Mouse (Mus musculus): Measurements from ENCODE around the gene Unc119b.
A peak's percentile ranks its signal among the peaks of the same experiment; 100 is the strongest.
"Not testable (repeated sequence)": the region's sequence is repeated elsewhere in the genome, so short reads cannot be mapped to it uniquely, and the experiment has no call there.

The Unc119b gene

GRCm38 (mm10) chr5:115140726-115141125 lies 6.0 kb upstream of the Unc119b start:
- no peak for DNase-seq (ENCODE audit: inconsistent age in 2 of 2, low spot score in 1 of 2)

DNA sequence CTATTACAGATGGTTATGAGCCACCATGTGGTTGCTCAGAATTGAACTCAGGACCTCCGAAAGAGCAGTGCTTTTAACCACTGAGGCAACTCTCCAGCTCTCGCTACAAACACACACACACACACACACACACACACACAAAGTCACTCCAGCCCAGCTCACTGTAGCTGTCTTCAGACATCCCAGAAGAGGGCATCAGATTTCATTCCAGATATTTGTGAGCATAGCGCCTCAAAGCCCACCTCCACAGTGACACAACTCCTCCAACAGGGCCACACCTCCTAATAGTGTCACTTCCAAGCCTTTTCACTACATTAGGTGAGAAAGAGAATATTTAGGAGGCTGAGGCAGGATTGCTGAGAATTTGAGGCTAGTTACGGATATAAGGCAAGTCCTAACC lies 4.3 kb upstream of the Unc119b start:
- no peak for DNase-seq (ENCODE audit: inconsistent age in 2 of 2, low spot score in 1 of 2)

- DNase-seq (ENCODE audit: inconsistent age in 2 of 2, low spot score in 1 of 2), result no peak
These were observed 1.3 kb downstream of the Unc119b start for GRCm38 (mm10) chr5:115133358-115134066.

DNA sequence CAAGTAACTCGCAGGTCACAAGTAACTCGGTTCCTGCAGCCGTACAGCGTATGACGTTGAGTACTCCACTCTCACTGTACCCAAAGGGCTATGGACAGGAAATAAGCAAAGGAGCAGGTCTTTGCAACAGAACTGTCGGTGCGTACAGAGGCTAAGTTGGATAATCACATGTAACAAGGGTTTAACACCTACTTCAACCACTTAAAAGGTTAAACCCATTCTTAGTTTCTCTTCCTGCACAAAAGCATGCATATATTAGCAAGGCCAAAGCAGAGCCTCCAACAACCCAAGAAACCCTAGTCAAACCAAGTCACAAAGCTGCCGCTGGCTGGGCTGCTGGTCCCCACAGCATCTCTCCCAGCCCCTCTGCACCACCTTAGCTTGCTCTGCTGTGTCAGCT lies 2.3 kb downstream of the Unc119b start:
- DNase-seq (ENCODE audit: inconsistent age in 2 of 2, low spot score in 1 of 2), result no peak

GRCm38 (mm10) chr5:115129328-115129727 lies 5.4 kb downstream of the Unc119b start:
- no peak for DNase-seq (ENCODE audit: inconsistent age in 2 of 2, low spot score in 1 of 2)

DNA sequence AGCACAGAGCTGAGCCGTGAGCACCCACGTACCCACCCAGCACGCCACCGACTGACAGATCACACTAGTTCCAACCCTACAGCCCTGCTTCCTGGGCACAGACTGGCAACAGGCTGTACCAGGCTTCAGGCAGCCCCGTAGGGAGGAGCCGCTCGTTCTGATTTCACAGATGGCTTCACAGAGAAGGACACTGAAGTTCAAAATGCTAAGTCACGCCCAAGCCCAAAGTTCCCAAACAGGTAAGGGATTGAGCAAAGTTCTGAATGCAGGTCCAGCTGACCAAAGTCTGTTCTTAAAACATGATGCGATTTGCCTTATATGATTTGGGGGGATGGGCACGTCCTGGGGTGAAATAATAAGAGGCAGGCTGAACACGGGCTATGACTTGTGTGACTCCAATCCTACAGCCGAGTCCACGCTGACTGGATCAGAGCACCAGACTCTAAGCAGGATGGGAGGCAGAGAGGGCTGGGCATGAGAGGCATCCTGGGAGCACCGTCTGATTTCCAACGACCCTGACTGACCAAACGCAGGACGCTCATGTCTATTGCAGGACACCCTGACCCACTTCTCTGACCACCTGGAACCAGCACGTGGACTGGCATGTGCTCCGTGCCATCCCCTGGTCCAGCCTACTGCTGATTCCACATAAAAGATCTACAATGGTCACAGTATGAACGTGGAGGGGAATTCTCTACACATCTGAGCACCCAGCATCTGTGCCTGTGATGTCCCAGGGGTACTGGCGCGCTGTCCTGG lies 7.2 kb downstream of the Unc119b start:
- no peak for DNase-seq (ENCODE audit: inconsistent age in 2 of 2, low spot score in 1 of 2)

DNA sequence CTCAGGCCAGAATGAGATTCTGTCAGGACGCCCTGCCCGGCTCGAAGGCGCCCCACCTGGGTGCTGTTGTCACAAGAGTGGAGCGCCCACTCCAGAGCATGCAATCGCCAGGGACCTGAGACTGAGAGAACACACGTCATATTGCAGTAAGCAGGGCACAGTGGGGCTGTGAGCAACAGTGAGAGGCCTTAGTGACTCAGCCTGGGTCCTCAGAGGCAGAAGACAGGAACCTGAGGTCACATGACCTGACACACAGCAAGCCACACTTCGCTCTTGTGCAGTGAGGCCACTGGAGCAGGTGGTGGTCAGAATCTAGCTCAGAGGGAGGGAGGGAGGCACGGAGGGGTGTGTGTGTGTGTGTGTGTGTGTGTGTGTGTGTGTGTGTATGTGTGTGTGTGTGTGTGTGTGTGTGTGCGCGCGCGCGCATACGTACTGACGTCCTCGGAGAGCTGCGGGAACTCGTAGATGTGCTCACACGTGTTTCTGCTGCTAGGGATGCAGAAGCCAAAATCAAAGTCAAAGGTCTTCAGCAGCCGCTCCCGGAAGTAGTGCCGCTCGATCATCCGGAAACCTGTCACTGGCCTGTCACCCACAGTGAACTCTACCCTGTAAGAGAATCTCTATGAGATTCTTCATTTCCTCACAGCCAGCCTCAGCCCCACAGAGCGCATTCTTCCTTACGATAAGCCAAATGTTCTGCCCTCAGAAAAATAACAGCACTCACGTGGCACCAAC lies 8.0 kb downstream of the Unc119b start:
- no peak for DNase-seq (ENCODE audit: inconsistent age in 2 of 2, low spot score in 1 of 2)

DNA sequence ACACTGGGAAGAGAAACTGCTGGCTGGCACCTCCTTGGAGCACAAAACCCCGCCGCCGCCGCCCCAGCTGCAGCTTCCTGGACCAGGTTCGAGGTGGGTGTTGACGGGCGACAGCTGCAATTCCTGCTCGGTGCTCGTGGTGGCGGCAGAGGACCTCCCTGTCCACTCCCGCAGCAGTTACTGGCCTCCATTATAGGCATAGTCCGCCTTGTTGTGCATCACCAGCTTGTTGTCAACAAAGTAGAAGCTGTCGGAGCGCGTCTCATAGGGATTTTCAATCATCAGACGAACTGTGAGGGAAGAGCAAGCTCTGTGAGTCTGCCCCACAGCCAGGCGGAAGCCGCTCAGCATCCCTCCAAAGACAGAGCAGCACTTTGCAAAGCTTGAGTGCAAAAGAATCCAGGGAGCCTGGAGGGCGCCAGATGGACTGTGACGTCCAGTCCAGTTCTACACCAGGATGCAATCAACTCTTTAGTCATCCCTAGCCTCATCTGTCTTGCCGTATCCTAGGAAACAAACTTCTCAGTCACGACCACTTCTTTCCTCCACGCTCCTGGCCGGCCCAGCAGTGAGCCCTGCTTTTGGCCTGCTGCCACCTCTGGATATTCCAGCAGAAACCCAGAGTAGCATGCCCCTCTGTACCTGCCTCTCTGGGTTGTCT lies 9.4 kb downstream of the Unc119b start:
- peak; percentile 84 to 94 for DNase-seq (ENCODE audit: inconsistent age in 2 of 2, low spot score in 1 of 2)

DNA sequence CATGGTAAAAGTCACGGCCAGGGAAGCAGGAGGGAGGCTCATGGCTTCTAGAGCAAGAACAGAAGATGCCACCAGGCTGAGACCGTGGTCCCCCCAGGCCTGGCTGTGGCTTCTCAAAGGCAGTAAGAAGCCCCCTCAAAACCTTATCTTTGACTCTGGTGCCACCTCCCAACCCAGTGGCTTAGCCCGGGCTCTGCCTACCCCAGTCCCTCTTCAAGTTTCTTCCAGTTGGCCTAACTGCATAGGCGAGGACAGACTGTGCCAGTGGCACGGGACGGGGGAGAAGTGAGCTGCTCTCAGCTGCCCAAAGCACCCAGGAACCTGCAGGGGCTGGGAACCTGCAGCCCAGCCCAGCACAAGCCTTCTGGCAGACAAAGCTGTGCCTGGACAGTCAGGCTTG lies 10.1 kb downstream of the Unc119b start:
- DNase-seq (ENCODE audit: inconsistent age in 2 of 2, low spot score in 1 of 2), result no peak

DNA sequence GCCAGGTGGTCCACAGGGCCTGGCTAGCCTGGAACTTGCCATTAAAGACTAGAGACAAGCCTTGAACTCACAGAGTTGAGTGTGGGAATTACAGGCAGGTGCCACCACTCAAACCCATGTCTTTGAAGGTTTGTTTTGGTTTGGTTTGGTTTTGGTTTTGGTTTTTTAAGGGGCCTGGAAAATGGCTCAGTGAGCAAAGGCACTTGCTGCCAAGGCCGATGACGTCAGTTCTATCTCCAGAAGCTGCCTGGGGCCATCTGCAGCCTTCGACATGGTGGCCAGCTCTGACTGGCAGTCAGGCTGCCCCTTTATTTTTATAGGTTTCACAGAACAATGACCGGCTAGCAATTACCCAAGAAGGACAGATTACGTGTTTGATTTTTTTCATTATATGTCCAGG lies 13.8 kb downstream of the Unc119b start:
- DNase-seq (ENCODE audit: inconsistent age in 2 of 2, low spot score in 1 of 2), result peak in 1 of 2 experiments; percentile 71

GRCm38 (mm10) chr5:115118961-115119570 lies 15.7 kb downstream of the Unc119b start, which contains the start of gene Acads:
TSS of gene Acads (minus strand) at chr5:115119346.
- DNase-seq (ENCODE audit: inconsistent age in 2 of 2, low spot score in 1 of 2), result peak; percentile 94 to 97

- no peak for DNase-seq (ENCODE audit: inconsistent age in 2 of 2, low spot score in 1 of 2)
These were observed 17.3 kb downstream of the Unc119b start for GRCm38 (mm10) chr5:115117467-115117866.

- no peak for DNase-seq (ENCODE audit: inconsistent age in 2 of 2, low spot score in 1 of 2)
These were observed 18.3 kb downstream of the Unc119b start for GRCm38 (mm10) chr5:115116426-115116825.

GRCm38 (mm10) chr5:115114501-115114900 lies 20.3 kb downstream of the Unc119b start:
- no peak for DNase-seq (ENCODE audit: inconsistent age in 2 of 2, low spot score in 1 of 2)

DNA sequence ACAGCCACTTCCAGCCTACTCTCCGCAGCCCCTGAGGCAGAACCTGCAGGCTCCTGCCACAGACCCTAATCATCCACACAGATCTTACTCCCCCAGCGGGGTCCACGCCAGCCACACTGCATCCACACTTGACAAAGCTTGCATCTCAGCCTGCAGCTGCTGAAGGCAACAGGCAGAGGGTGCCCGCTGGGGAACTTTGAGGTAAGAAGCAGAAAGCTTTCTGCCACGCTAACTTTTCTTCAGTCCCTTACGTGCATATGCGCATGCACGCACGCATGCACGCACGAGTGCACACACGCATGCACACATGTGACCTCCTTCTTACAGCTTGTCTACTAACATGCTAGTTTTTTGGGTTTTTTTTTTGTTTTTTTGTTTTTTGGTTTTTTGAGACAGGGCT lies 21.5 kb downstream of the Unc119b start:
- no peak for DNase-seq (ENCODE audit: inconsistent age in 2 of 2, low spot score in 1 of 2)

DNA sequence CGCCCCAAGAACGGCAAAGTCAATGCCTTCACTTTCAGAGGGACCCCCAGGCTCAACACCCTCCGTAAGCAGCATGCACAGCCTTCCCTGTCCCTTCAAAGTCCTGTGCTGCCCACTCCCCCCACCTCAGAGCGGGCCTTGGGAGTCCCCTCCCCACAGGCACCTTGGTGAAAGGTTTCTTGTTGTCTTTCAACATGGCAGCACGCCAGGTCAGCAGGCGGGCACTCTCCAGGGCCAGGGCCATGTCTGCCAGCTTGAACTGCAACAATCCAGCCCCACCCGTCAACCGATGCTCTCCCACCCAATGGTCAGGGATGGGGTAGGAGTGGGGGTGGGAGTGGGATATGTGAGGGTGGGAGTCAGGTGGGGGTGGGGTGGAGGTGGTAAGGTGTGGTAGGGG lies 23.6 kb downstream of the Unc119b start:
- no peak for DNase-seq (ENCODE audit: inconsistent age in 2 of 2, low spot score in 1 of 2)

DNA sequence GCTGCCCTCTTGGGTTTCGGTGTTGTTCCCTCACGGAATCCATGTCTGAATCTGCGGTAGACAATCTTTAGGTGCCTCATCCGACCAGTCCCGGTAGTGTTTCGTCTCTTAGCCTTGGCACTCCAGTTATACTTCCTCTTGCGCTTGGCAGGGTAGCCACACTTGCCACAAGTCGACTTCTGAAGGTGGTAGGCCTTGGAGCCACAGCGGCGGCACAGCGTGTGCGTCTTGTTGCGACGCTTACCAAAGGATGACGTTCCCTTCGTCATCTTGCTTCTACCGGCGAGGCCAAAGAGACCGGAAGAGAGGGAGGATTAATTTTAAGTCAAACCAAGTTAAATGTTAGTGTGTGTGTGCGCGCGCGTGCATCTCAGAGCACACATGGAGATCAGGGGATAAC lies 31.5 kb downstream of the Unc119b start:
- not testable (repeated sequence) for DNase-seq (ENCODE audit: inconsistent age in 2 of 2, low spot score in 1 of 2)

DNA sequence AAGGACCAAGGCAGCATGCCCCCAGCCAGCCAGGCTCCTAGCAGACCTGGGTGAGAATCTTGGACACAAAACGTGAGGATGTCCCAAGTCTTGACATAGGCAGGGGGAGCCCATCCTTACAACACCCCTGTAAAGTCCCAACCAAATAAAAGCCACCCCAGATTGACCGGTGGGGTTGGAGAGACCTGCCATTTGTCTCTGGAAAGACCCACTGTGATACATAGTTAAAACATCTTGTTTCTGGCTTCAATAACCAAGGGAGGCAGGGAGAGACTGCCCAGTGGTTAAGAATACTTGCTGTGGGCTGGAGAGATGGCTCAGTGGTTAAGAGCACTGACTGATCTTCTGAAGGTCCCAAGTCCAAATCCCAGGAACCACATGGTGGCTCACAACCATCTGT lies 32.5 kb downstream of the Unc119b start:
- no peak for DNase-seq (ENCODE audit: inconsistent age in 2 of 2, low spot score in 1 of 2)

- no peak for DNase-seq (ENCODE audit: inconsistent age in 2 of 2, low spot score in 1 of 2)
These were observed 34.3 kb downstream of the Unc119b start for GRCm38 (mm10) chr5:115100473-115100872.

GRCm38 (mm10) chr5:115099991-115100390 lies 34.8 kb downstream of the Unc119b start:
- DNase-seq (ENCODE audit: inconsistent age in 2 of 2, low spot score in 1 of 2), result peak in 1 of 2 experiments; percentile 70

- DNase-seq (ENCODE audit: inconsistent age in 2 of 2, low spot score in 1 of 2), result no peak
These were observed 35.2 kb downstream of the Unc119b start for GRCm38 (mm10) chr5:115099530-115099929.

Data from adrenal gland, adult (tissue).